Mouse (Mus musculus): ENCODE measurements around the gene Plekhg1. TPM values are rescaled to one million over a fixed set of nuclear protein-coding genes. Genes with fewer than 3 reads are reported as not detected.

Gene Plekhg1
- polyA plus RNA-seq, 1 experiment from 2014 or later, result 8.0 TPM

GRCm38 (mm10) chr10:3972981-3973588 lies 232.9 kb downstream of the Plekhg1 start, which contains the start of gene Mthfd1l:
Gene Mthfd1l (plus strand): TSS chr10:3973118.
- Histone ChIP-seq H3K4me3 (peak within 1 kb of the TSS; percentile 79), H3K9ac (peak within 1 kb of the TSS; percentile 73), H3K4me2 (peak within 1 kb of the TSS; percentile 92), H3K36me3 (no peaks in the 10 kb centered on the region), H3K27ac (peak within 1 kb of the TSS; percentile 93), H3K4me1 (replicated peaks) (peaks cover 13% of the 10 kb centered on the region), H3K27me3 (no peaks in the 10 kb centered on the region), H3K9me3 (replicated peaks) (no peaks in the 10 kb centered on the region)
- WGBS, result under 1% methylated on average over 40 of the region's 40 CpGs
- ATAC-seq (replicated peaks; ENCODE audit: insufficient number of reproducible peaks, insufficient read depth, low FRiP score, low read depth), result peak; percentile 73

GRCm38 (mm10) chr10:3973589-3974070 lies 233.5 kb downstream of the Plekhg1 start:
- ATAC-seq (replicated peaks; ENCODE audit: insufficient number of reproducible peaks, insufficient read depth, low FRiP score, low read depth), result peak; percentile 92

DNA sequence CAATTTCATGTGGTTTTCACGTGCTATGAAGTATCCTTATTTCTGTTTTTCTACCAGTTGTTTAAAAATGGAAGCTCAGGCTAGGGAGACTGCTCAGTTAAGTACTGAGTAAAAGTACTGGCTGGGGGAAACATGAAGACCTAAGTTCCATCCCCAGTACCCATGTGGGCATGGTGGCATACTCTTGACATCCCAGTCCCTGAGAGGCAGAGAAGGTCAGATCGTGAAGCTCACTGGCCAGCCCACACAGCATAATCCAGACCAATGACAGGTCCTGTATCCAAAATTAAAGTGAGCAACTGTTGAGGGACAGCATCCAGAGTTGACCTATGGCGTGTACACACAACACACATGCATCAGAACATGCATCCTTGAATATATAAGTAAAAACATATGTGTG lies 234.2 kb downstream of the Plekhg1 start:
- ATAC-seq (replicated peaks; ENCODE audit: insufficient number of reproducible peaks, insufficient read depth, low FRiP score, low read depth), result no peak
- H3K27ac ChIP-seq, result no peak overlapping the region
- H3K27me3 ChIP-seq, result no peaks in the 10 kb centered on the region
- no peak overlapping the region for H3K4me3 ChIP-seq
- H3K36me3 ChIP-seq, result peaks cover 5% of the 10 kb centered on the region
- no peaks in the 10 kb centered on the region for H3K9me3 ChIP-seq (replicated peaks)
- H3K4me2 ChIP-seq, result peak overlapping the region; percentile 92; the same call in 1 of the 2 replicates
- WGBS, result 68% methylated on average over 3 of the region's 3 CpGs
- no peak overlapping the region for H3K9ac ChIP-seq
- H3K4me1 ChIP-seq (replicated peaks), result peaks cover 13% of the 10 kb centered on the region

More at GRCm38 (mm10) chr10:3973589-3974070, 233.5 kb downstream of the Plekhg1 start:
- H3K4me2 ChIP-seq, result peak overlapping the region; percentile 92
- H3K27me3 ChIP-seq, result no peaks in the 10 kb centered on the region
- H3K4me1 ChIP-seq (replicated peaks), result peaks cover 13% of the 10 kb centered on the region
- WGBS, result under 1% methylated on average over 36 of the region's 39 CpGs
- no peaks in the 10 kb centered on the region for H3K9me3 ChIP-seq (replicated peaks)
- H3K9ac ChIP-seq, result peak overlapping the region; percentile 73
- H3K4me3 ChIP-seq, result peak overlapping the region; percentile 79
- peak overlapping the region; percentile 93 for H3K27ac ChIP-seq
- no peaks in the 10 kb centered on the region for H3K36me3 ChIP-seq

GRCm38 (mm10) chr10:3975898-3976622 lies 235.9 kb downstream of the Plekhg1 start:
- Histone ChIP-seq H3K4me1 (replicated peaks) (peaks cover 13% of the 10 kb centered on the region), H3K9ac (no peak overlapping the region), H3K4me2 (no peak overlapping the region), H3K9me3 (replicated peaks) (no peaks in the 10 kb centered on the region), H3K4me3 (no peak overlapping the region), H3K27me3 (no peaks in the 10 kb centered on the region), H3K36me3 (peaks cover 20% of the 10 kb centered on the region), H3K27ac (no peak overlapping the region)
- ATAC-seq (replicated peaks; ENCODE audit: insufficient number of reproducible peaks, insufficient read depth, low FRiP score, low read depth), result no peak
- WGBS, result 69% methylated on average over 6 of the region's 6 CpGs

- Histone ChIP-seq H3K4me2 (no peak overlapping the region), H3K27ac (no peak overlapping the region), H3K4me1 (replicated peaks) (peaks cover 13% of the 10 kb centered on the region), H3K27me3 (no peaks in the 10 kb centered on the region), H3K9me3 (replicated peaks) (no peaks in the 10 kb centered on the region), H3K4me3 (no peak overlapping the region), H3K36me3 (peaks cover 20% of the 10 kb centered on the region), H3K9ac (no peak overlapping the region)
- ATAC-seq (replicated peaks; ENCODE audit: insufficient number of reproducible peaks, insufficient read depth, low FRiP score, low read depth), result no peak
- 87% methylated on average over 4 of the region's 4 CpGs for WGBS
These were observed 236.5 kb downstream of the Plekhg1 start for GRCm38 (mm10) chr10:3976623-3977010.

DNA sequence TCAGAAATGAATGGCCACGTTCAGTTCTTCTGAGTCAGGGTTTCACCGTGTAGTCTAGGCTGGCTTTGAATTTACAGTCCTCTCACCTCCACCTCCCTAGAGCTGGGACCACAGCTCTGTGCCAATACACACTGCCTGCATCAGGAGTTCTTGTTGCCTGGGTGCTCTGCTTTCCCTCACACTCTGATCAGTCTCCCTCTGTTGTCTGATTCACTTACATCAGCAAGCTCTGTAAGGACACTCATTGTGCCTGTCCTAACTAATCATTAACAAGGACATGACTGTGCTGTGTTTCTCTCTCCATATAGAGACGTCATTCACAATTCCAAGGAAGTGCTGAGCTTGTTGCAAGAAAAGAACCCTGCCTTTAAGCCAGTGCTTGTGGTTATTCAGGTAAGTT lies 238.2 kb downstream of the Plekhg1 start:
- H3K27ac ChIP-seq, result no peak overlapping the region
- no peak overlapping the region for H3K9ac ChIP-seq
- H3K9me3 ChIP-seq (replicated peaks), result no peaks in the 10 kb centered on the region
- peaks cover 6% of the 10 kb centered on the region; the same call in 1 of the 2 replicates for H3K4me1 ChIP-seq (replicated peaks)
- WGBS, result 53% methylated on average over 3 of the region's 3 CpGs
- H3K4me2 ChIP-seq, result no peak overlapping the region
- no peak overlapping the region for H3K4me3 ChIP-seq
- ATAC-seq (replicated peaks; ENCODE audit: insufficient number of reproducible peaks, insufficient read depth, low FRiP score, low read depth), result no peak
- peaks cover 25% of the 10 kb centered on the region for H3K36me3 ChIP-seq
- no peaks in the 10 kb centered on the region for H3K27me3 ChIP-seq

- no peak for ATAC-seq (replicated peaks; ENCODE audit: insufficient number of reproducible peaks, insufficient read depth, low FRiP score, low read depth)
- 89% methylated on average over 5 of the region's 5 CpGs for WGBS
- Histone ChIP-seq H3K27ac (no peak overlapping the region), H3K9ac (no peak overlapping the region), H3K27me3 (no peaks in the 10 kb centered on the region), H3K36me3 (peaks cover 25% of the 10 kb centered on the region), H3K9me3 (replicated peaks) (no peaks in the 10 kb centered on the region), H3K4me3 (no peak overlapping the region), H3K4me2 (no peak overlapping the region), H3K4me1 (replicated peaks) (peaks cover 6% of the 10 kb centered on the region; the same call in 1 of the 2 replicates)
These were observed 238.8 kb downstream of the Plekhg1 start for GRCm38 (mm10) chr10:3978792-3979488.

GRCm38 (mm10) chr10:3980231-3980630 lies 240.1 kb downstream of the Plekhg1 start:
- Histone ChIP-seq H3K27me3 (no peaks in the 10 kb centered on the region), H3K4me3 (no peak overlapping the region), H3K4me2 (no peak overlapping the region), H3K36me3 (peaks cover 26% of the 10 kb centered on the region), H3K9me3 (replicated peaks) (no peaks in the 10 kb centered on the region), H3K27ac (no peak overlapping the region), H3K4me1 (replicated peaks) (peaks cover 2% of the 10 kb centered on the region; the same call in 1 of the 2 replicates), H3K9ac (no peak overlapping the region)
- no peak for ATAC-seq (replicated peaks; ENCODE audit: insufficient number of reproducible peaks, insufficient read depth, low FRiP score, low read depth)
- WGBS, result 81% methylated on average over 4 of the region's 4 CpGs

- H3K27me3 ChIP-seq, result no peaks in the 10 kb centered on the region
- 91% methylated on average over 6 of the region's 6 CpGs for WGBS
- H3K36me3 ChIP-seq, result peaks cover 16% of the 10 kb centered on the region
- no peak overlapping the region for H3K4me3 ChIP-seq
- H3K9me3 ChIP-seq (replicated peaks), result no peaks in the 10 kb centered on the region
- H3K9ac ChIP-seq, result no peak overlapping the region
- H3K4me1 ChIP-seq (replicated peaks), result no peaks in the 10 kb centered on the region
- no peak overlapping the region for H3K4me2 ChIP-seq
- no peak for ATAC-seq (replicated peaks; ENCODE audit: insufficient number of reproducible peaks, insufficient read depth, low FRiP score, low read depth)
- no peak overlapping the region for H3K27ac ChIP-seq
These were observed 250.2 kb downstream of the Plekhg1 start for GRCm38 (mm10) chr10:3990295-3990883.

GRCm38 (mm10) chr10:3993365-3994102 lies 253.4 kb downstream of the Plekhg1 start:
- Histone ChIP-seq H3K4me2 (no peak overlapping the region), H3K9me3 (replicated peaks) (no peaks in the 10 kb centered on the region), H3K4me3 (no peak overlapping the region), H3K4me1 (replicated peaks) (no peaks in the 10 kb centered on the region), H3K27ac (no peak overlapping the region), H3K36me3 (peaks cover 16% of the 10 kb centered on the region), H3K27me3 (no peaks in the 10 kb centered on the region), H3K9ac (no peak overlapping the region)
- 74% methylated on average over 8 of the region's 8 CpGs for WGBS
- no peak for ATAC-seq (replicated peaks; ENCODE audit: insufficient number of reproducible peaks, insufficient read depth, low FRiP score, low read depth)
